Mouse (Mus musculus) forebrain, embryonic 11.5 days (tissue): ENCODE data around the gene Tm4sf4. TPM values are rescaled to one million over a fixed set of nuclear protein-coding genes. Genes with fewer than 3 reads are reported as not detected.

ENCODE experiments used
- ATAC-seq: fragments of 200-750 bp; cut with Nextera tagmentation; replicated peaks from 2 replicates; pipeline ENCODE4 v1.8.0; 2017; ENCODE audit warnings: moderate TSS enrichment; ENCODE audit not compliant: low FRiP score
- DNase-seq: peaks from one replicate; pipeline ENCODE4 v3.0.0-alpha.2; 2017; ENCODE audit warnings: low spot score
- H3K27ac ChIP-seq: fragments of 300-500 bp; sonication (generic); 2 replicates; pipeline ENCODE4 v1.5.1; 2014; ENCODE audit warnings: low read depth, low read length
- H3K27me3 ChIP-seq: fragments of 300-500 bp; sonication (generic); 2 replicates; pipeline ENCODE4 v1.6.1; 2014; ENCODE audit warnings: mild to moderate bottlenecking, low read length, mixed read lengths; ENCODE audit not compliant: control insufficient read depth, insufficient read depth
- H3K36me3 ChIP-seq: fragments of 300-500 bp; sonication (generic); 2 replicates; pipeline ENCODE4 v1.6.1; 2014; ENCODE audit warnings: mild to moderate bottlenecking, low read length, moderate library complexity, mixed read lengths; ENCODE audit not compliant: control insufficient read depth, insufficient read depth
- H3K4me1 ChIP-seq: fragments of 300-500 bp; sonication (generic); replicated peaks from 2 replicates; pipeline ENCODE4 v1.6.1; 2014; ENCODE audit warnings: low read length, mixed read lengths; ENCODE audit not compliant: control insufficient read depth, insufficient read depth
- H3K4me2 ChIP-seq: fragments of 300-500 bp; sonication (generic); 2 replicates; pipeline ENCODE4 v1.6.1; 2014; ENCODE audit warnings: low read depth, mild to moderate bottlenecking, low read length, moderate library complexity, mixed read lengths; ENCODE audit not compliant: severe bottlenecking
- H3K4me3 ChIP-seq: fragments of 300-500 bp; sonication (generic); 2 replicates; pipeline ENCODE4 v1.5.1; 2014; ENCODE audit warnings: low read depth, low read length
- H3K9ac ChIP-seq: fragments of 300-500 bp; sonication (generic); 2 replicates; pipeline ENCODE4 v1.6.1; 2014; ENCODE audit warnings: low read length
- H3K9me3 ChIP-seq: fragments of 300-500 bp; sonication (generic); 2 replicates; pipeline ENCODE4 v1.6.1; 2016; ENCODE audit warnings: low read length, mixed read lengths; ENCODE audit not compliant: control insufficient read depth
- WGBS: fragments of 180-500 bp; shearing (Covaris S2); extraction: QIAGEN DNeasy Blood & Tissue Kit; methylation state at CpG from one replicate; pipeline ENCODE4 v1.1.7; 2014; 5-methylcytosine and 5-hydroxymethylcytosine counted together
- polyA plus RNA-seq: library from polyadenylated mRNA; unstranded; fragments of >200 nt; fragmentation: Nextera tagmentation; extraction: Ambion mirVana; gene quantifications from 2 replicates; pipeline ENCODE4 v1.2.1, GENCODE M21; 2014

Gene Tm4sf4
- polyA plus RNA-seq, 1 experiment from 2014 or later, result 0.20 TPM

- H3K9ac ChIP-seq, result no peak overlapping the region
- H3K4me2 ChIP-seq, result no peak overlapping the region
- no peak overlapping the region for H3K4me3 ChIP-seq
- 79% methylated on average over 8 of the region's 8 CpGs for WGBS
- H3K27me3 ChIP-seq, result no peaks in the 10 kb centered on the region
- no peaks in the 10 kb centered on the region for H3K4me1 ChIP-seq
- no peaks in the 10 kb centered on the region for H3K36me3 ChIP-seq
- DNase-seq (peak; percentile 50), ATAC-seq (no peak)
- no peaks in the 10 kb centered on the region for H3K9me3 ChIP-seq
- no peak overlapping the region for H3K27ac ChIP-seq
Observed at GRCm38 (mm10) chr3:57487455-57488153, 62.5 kb downstream of the Tm4sf4 start.

Other genes starting within 250 kb of the Tm4sf4 start
- gene Tm4sf1, start 123.3 kb upstream of the Tm4sf4 start, polyA plus RNA-seq, result 9.2 and 9.9 TPM in 2 replicates
- gene Wwtr1, start 150.6 kb downstream of the Tm4sf4 start, polyA plus RNA-seq, result 11.2 and 12.1 TPM in 2 replicates
- gene Commd2, start 226.4 kb downstream of the Tm4sf4 start, polyA plus RNA-seq, result 80.8 and 95.4 TPM in 2 replicates